Mouse (Mus musculus): ENCODE measurements around the gene Gm12184. TPM values are rescaled to one million over a fixed set of nuclear protein-coding genes. Genes with fewer than 3 reads are reported as not detected.
"Not testable (repeated sequence)": the region's sequence is repeated elsewhere in the genome, so short reads cannot be mapped to it uniquely, and the experiment has no call there.

Gm12184 gene
- total RNA-seq, 2 experiments from 2014 or later, result 4.6 to 6.1 TPM

DNA sequence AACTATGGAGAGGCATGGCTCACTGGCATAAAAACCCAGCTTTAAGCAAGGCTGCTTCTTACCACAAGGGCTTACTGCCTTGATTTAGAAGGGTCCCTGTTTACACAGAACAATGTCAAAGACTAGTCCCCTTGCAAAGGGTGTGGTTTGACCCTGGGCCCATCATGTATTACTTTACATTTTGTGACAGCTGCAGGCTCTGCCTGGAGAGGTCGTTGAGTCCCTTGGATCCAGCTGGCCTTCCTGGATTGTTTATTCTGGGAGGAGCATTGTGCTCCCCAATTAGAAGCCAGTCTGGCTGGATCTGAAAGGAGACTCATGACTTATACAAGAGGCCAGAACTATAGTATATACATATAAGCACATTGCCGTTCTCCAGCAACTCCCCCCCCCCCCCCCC, 23.8 kb upstream of the Gm12184 start:
- ATAC-seq (ENCODE audit: poor library complexity, severe bottlenecking), result no peak

DNA sequence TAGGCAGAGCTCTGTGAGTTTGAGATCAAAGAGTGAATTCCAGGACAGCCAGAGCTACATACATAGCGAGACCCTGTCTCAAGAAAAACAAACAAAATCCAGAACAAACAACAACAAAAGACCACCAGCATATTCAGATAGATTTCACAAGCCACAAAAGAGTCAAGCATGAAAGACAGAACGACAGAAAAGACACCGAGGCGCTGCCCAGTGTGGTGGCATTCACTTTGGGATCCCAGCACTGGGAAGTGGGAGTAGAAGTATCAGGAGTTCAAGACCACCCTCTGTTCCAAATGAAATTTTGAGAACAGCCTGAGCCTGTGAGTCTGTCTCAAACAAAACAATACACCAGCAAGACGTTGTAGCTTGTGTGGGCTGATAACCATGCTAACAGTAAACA, 20.4 kb upstream of the Gm12184 start:
- no peak for ATAC-seq (ENCODE audit: poor library complexity, severe bottlenecking)

DNA sequence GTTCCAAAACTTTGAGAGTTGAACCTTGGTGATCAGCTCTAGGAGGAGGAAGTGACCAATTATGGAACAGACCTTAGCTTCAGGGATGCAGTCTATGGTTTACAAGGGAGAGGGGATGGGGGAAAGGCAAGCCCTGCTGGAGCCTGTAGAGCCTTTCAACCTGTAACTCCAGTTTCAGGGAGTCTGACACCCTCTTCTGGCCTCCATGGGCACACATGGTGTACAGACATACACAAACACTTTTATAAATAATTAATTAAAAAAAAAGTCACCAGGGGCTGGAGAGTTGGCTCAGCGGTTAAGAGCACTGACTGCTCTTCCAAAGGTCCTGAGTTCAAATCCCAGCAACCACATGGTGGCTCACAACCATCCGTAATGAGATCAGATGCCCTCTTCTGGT, 19.9 kb upstream of the Gm12184 start:
- not testable (repeated sequence) for ATAC-seq (ENCODE audit: poor library complexity, severe bottlenecking)

DNA sequence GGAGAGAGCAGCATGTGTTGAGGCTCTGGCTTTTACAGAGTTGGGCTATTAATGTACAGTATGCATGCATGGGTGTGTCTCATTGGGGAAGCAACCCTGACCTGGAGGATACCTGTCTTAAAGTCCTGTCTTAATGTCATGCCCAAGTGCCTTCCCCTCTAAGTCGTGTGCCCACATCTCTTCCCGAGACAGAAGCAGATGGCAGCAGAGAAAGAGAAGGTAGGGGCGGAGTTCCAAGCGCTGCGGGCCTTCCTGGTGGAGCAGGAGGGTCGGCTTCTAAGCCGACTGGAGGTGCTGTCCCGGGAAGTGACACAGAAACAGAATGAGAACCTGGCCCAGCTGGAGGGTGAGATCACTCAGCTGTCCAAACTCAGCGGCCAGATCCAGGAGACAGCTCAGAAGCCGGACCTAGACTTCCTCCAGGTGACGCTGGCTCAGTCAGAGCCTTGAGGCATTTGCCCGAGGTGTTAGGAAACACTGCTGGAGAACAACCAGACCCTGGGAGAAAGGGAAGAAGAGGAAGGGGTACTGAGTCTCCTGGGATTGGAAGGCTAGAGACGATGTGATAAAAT, 18.9 kb upstream of the Gm12184 start:
- no peak for ATAC-seq (ENCODE audit: poor library complexity, severe bottlenecking)

DNA sequence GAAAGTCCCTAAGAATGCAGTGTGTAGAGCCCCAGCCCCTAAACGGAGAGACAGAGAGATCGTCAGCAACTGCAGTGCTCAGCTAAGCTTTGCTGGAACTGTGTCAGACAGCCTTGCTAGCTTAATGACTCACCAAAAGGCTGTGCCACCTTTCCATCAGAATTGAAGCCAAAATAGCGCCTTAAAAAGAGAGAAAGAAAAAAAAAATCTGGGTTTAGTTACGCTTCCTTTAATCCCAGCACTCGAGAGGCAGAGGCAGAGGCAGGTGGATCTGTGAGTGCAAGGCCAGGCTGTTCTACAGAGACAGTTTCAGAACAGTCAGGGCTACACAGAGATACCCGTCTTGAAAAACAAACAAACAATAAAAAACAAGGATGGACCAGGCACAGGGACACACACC, 17.9 kb upstream of the Gm12184 start:
- ATAC-seq (ENCODE audit: poor library complexity, severe bottlenecking), result no peak

DNA sequence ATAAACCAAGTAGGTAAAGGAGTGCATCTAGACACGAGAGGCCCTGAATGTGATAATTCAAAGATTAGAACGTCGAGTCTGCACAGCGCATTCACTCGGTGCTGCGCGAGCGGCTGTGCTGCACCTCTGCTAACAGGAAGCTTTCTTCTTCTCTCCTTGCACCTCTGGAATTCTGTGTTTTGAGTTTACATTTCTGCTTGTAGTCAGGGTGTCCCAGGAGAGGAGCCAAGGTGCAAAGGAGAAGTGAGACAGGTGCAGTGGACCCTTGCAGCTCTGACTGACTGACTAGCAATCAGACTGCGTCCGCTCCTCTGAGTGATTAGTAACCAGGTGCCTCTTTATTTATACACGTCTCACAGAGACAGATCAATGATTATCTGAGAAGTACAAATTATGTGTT, 16.7 kb upstream of the Gm12184 start:
- ATAC-seq (ENCODE audit: poor library complexity, severe bottlenecking), result no peak

DNA sequence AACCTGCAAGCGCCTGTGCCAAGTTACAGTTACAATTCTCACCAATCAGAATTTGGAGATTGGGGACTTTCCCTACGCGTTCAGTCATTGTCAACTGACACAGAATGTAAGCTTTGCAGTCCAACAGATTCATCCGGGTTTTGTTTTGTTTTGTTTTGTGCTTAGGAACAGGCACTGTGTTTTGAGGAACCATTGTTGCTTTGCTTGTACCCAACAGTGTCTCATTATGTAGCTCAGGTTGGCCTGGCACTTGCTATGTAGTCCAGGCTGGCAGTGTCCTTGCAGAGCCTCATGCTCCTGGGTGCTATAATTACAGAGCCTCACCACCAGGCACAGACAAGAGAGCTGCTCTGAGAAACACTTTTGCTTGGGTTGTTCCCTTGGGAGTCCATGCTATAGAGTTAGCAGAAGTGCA, 15.9 kb upstream of the Gm12184 start:
- no peak for ATAC-seq (ENCODE audit: poor library complexity, severe bottlenecking)

DNA sequence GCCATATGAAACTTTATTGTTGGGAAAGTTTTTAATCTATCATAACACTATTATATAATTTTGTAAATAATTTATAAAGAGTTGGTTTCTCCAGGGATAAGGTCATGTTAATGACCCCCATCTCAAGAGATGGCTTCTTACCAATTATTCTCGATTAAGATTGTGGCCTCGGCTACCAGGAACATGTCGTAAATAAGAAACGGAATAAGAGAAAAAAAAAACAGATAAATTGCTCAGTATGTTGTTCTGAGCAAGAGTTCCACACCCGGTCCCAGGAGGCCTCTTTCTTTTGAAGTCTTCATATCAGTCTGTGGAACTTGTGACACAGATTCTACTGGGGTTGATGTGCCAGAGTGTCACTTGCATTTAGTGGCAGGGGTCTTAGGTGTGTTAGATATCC, 14.8 kb upstream of the Gm12184 start:
- ATAC-seq (ENCODE audit: poor library complexity, severe bottlenecking), result no peak

DNA sequence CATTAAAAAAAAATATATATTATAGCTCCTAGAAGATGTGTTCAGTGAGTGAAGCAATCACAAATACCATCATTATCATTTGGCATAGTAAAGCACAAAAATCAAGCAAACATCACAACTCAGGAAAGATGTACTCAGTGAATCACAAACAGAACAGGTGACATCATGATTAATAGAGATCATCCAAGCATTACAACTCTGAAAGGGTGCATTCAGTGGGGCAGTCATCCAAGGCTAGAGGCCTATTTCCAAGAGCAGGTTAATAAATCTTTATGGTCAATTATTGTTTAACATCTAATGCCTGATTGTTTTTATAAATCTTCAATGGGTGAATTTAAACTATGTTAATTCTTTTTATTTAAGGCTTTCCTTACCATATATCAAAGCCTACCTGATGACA, 14.3 kb upstream of the Gm12184 start:
- ATAC-seq (ENCODE audit: poor library complexity, severe bottlenecking), result no peak

DNA sequence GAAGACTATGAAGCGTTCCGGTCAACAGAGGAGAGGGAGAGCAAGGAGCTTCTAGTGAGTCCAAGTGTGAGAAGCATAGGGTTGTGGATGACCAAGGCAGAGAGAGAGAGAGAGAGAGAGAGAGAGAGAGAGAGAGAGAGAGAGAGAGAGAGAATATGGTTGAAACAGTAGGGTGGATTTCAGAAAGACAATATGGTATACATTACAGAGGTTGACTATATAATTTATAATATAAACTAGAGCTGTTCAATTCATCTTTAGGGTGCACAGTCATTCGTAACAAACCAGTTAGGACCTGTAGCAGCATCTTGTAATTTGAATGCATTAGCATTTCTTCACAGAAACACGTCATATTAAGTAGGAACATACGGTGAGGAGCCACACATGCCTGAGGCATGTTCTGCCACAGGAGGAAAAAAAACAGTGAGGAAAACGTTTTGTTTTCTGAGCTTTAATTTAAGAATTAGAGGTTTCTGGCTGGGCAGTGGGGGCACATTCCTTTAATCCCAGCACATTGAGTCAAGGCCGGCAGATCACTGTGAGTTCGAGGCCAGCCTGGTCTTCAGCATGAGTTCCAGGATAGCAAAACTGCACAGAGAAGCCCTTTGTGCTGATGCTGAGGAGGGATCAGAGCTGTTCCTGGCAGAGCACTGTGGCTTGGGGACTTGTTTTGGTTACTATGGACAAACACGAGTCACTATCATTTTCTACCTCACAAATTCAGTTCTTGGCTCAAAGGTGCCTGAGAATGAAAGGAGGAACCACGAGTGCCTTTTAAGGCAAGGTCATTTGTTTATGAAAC, 12.6 kb upstream of the Gm12184 start:
- ATAC-seq (ENCODE audit: poor library complexity, severe bottlenecking), result no peak

DNA sequence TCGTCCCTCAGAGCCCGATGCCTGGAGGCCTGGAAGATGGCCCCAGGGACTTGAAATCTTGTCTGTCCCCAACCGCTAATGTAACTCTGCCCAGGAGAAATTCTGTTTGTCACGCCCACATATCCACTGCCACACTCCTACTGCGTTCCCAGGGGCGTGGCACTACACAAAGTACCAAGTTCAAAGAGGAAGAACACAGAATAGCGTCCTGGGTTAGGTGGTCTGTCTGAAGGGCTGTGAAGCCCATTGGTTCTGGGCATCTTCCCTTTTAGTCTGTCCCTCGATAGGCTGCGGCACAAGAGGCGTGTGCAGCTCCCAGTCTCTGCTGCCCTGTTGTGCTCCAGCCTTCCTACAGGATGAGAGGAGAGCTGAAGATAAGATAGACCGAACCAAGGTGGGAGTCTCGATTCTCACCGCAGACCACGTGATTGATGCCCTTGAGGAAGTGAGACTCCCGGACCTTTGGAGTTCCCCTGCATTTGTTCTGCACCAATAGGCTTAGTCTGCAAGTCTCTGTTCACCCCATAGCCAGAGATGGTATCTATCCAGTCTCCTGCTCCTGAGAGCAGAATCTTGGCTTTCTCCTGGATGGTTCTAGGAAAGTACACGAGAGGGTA, 11.8 kb upstream of the Gm12184 start:
- peak; percentile 50 for ATAC-seq (ENCODE audit: poor library complexity, severe bottlenecking)

DNA sequence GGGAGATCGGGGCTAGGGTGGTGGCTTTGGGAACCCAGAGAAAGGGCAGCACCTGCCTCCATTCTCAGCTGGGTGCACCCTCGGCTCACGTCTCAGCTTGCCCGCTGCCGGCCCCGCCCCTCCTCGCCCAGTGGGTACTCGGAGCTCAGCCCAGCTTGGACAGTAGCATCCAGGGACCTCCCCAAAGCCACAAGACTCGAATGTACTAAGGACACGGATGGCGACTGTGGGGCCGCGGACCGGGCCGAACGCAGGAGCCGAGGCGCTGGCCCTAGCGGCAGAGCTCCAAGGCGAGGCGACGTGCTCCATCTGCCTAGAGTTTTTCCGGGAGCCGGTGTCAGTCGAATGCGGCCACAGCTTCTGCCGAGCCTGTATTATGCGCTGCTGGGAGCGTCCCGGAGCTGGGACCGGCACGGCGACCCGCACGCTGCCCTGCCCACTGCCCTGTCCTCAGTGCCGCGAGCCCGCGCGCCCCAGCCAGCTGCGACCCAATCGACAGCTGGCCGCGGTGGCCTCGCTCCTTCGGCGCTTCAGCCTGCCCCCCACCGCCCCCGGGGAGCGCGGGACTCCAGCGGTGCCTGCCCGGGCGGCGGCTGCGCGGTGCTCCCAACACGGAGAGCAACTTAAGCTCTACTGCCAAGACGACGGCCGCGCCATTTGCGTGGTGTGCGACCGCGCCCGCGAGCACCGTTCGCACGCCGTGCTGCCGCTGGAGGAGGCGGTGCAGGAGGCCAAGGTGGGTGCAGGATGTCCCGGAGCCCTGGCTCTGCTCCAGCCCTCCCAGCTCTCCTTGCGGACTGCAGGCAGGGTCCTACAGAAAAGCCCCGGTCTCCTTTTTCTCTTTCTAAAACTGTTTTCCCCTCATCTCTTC, 11.1 kb upstream of the Gm12184 start:
- peak; percentile 31 for ATAC-seq (ENCODE audit: poor library complexity, severe bottlenecking)

DNA sequence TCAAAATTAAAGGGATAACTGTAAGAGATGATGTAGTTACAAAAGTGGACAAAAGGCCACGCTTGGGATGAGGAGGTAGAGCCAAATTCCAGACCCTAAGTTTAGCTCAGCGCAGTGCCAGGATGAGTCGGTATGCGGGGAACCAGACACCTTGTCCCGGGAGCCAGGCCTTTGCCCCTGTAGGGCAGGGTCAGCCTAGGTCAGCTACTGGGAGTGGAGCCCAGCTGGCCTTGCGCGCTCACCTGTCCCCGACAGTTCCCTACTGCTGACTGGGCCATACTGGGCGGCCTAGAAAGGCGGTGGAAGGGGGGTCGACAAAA, 10.5 kb upstream of the Gm12184 start:
- peak; percentile 0; the same call in 1 of the 2 replicates for ATAC-seq (ENCODE audit: poor library complexity, severe bottlenecking)

DNA sequence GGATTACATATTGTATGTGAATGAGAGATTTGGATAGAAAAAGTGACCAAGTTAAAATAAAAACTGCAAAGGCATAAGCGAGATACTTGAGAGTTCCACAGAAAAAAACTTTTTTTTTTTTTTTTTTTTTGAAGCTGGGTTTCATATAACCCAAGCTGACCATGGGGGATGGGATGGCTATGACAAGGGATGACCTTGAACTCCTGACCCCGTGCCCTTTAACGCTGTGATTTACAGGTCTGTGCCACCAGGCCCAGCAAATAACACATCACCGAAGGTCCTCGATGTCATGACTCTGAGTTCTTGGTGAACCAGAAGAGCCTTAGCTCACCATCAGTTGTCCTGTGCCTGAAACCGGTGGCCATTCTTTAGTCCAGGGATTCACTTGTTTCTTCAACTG, 9.5 kb upstream of the Gm12184 start:
- no peak for ATAC-seq (ENCODE audit: poor library complexity, severe bottlenecking)

DNA sequence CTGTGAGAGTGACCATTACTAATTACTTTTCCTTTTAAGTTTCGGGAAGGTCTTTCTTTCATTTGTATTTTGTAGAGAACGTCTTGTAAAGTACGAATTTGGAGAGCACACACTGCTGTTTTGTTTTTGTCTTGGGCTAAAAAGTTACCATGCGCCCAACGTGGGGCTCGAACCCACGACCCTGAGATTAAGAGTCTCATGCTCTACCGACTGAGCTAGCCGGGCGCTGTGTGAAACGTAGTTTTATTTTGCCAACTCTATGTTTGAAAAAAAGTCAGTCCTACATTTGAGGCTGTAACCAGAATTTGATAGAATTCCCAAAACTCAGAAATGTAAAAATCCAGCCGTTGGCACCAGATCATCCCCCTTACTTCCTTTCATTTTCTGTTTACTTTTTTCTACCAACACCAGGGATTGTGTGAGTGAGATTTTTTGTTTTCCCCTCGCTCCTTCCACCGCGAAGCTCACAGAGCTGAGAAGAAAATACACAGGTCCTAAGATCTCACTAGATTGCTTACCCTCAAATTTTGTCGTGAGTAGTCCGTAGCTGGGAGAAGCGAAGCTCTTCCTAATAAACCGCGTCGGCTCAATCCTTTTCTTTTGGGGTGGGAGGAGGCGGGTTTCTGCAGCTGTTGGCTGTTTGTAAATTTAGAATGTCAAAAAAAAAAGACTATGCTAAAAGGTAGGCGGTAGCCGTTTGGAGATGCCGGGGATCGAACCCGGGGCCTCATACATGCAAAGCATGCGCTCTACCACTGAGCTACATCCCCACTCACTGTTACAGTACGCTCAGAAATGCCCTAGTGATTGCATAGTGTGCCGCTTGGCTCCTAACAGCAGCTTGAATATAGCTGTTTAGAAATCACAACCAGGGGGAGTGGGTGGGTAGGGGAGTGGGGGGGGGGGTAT, 7.5 kb upstream of the Gm12184 start:
- ATAC-seq (ENCODE audit: poor library complexity, severe bottlenecking), result peak; percentile 60

DNA sequence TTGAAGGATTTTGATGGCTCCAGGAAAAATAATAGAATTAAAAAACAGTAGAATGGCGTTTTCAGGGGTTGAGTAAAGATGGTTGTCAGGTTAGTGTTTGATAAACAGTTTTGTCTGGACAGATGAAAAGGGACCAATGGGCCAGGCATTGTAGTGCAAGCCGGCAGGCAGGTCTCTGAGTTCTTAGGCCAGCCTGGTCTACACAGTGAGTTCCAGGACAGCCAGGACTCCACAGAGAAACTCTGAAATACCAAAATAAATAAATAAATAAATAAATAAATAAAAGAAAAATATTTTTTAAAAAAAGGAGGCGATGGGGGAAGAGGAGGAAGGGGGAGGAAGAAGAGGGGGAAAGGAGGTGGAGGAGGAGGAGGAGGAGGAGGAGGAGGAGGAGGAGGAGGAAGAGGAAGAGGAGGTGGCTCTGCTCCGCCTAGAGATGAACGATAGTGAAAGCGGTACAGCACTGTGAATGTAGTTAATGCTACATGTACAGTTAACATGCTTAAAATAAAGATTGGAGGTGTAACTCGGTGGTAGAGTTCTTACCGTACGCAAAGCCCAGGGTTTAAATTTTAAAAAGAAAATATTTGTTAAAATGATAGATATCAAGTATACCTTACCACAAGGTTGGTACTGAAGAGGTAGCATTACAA, 6.7 kb upstream of the Gm12184 start:
- ATAC-seq (ENCODE audit: poor library complexity, severe bottlenecking), result no peak; the same call in 1 of the 2 replicates

DNA sequence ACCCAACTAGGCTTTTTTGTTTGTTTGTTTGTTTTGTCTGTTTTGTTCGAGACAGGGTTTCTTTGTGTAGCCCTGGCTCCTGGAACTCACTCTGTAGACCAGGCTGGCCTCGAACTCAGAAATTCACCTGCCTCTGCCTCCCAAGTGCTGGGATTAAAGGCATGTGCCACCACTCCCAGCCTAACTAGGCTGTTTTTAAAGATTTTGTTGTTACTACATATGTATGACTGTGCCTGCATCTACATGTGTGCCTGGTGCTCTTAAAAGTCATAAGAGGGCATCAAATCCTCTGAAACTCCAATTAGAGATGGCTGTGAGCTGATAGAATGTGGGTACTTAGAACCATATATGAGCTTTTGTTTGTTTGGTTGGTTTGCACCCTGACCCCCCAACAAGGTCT, 4.8 kb upstream of the Gm12184 start:
- no peak for ATAC-seq (ENCODE audit: poor library complexity, severe bottlenecking)

DNA sequence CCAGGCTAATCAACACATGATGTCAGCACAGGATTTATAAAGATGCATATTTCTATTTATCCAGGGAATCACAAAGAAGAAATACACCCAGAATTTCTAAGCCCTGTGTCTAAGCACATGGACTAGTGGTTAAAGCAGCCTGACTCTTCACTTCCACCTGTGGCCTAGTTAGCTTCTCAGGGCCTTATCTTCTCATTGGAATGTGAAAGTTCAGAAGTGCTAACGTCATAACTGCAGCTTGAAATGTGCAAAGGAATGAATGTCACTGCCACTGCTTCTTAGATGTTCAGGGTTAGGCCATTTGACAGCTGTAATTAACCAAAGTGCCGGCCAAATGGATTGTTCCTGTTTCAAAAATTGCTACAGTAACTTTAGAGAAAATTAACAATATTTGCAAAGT, 3.8 kb upstream of the Gm12184 start:
- ATAC-seq (ENCODE audit: poor library complexity, severe bottlenecking), result no peak

DNA sequence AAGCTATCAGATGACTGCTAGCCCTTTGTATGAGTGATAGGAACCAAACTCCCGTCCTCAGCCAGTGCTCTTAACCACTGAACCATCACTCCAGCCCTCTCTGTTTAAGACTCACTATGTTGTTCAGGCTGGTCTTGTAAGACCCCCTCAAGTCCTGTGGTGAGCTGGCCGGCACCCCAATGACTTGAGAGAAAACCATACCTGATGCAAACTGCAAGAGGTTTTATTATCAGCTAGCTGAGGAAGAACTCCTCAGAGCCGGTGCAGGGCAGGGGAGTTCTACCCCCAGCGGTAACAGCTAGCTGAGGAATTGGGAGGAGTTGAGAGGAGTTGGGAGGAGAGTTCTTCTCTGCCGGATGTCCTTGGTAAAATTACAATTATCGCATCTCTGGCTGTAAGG, 1.5 kb upstream of the Gm12184 start:
- no peak for ATAC-seq (ENCODE audit: poor library complexity, severe bottlenecking)

DNA sequence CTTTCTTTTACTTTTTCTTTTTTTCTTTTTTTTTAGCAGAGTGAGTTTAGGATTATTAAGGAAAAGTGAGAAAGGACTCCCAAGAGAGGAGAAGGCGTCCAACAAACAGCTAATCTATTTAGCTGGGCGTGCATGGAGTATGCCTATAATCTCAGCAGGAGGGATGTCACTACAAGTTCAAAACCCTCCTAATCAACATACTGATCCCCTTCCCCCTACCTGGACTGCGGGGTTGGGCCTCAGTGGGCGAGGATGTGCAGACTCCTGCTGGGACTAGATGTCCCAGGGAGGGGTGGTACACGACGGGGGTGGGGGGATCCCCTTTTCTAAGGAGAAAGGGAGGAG, 269 bp upstream of the Gm12184 start:
- ATAC-seq (ENCODE audit: poor library complexity, severe bottlenecking), result no peak
